Mouse (Mus musculus): Measurements from ENCODE around the gene Mical2. TPM values are rescaled to one million over a fixed set of nuclear protein-coding genes. Genes with fewer than 3 reads are reported as not detected.

Gene Mical2
- polyA plus RNA-seq, 2 experiments = 5.0 to 7.5 TPM

GRCm38 (mm10) chr7:112295426-112296221 is 70.0 kb downstream of the Mical2 start:
- no peak for ATAC-seq (ENCODE audit: low FRiP score, low read depth)
- 70% methylated on average over 8 of the region's 8 CpGs for WGBS
- no peak for DNase-seq (ENCODE audit: low spot score)
- H3K4me3 ChIP-seq (replicated peaks; ENCODE audit: low read length) = no peak overlapping the region
- H3K27ac ChIP-seq (replicated peaks; ENCODE audit: low read depth, low read length) = no peak overlapping the region
- H3K9me3 ChIP-seq (ENCODE audit: control insufficient read depth, low read length) = no peaks in the 10 kb centered on the region
- no peak overlapping the region for H3K4me2 ChIP-seq (replicated peaks; ENCODE audit: low read depth, low read length, severe bottlenecking)
- H3K36me3 ChIP-seq (ENCODE audit: control insufficient read depth, insufficient read depth, low read length) = no peaks in the 10 kb centered on the region
- H3K9ac ChIP-seq (ENCODE audit: low read depth, low read length, severe bottlenecking) = no peak overlapping the region
- no peak for TF ChIP-seq POLR2A (IDR thresholded peaks at IDR 0.05; ENCODE audit: borderline replicate concordance, extremely low read depth, insufficient read depth, insufficient read length)
- peaks cover 3% of the 10 kb centered on the region; the same call in 1 of the 2 replicates for H3K4me1 ChIP-seq (ENCODE audit: control insufficient read depth, insufficient read depth, low read length)
- no peaks in the 10 kb centered on the region for H3K27me3 ChIP-seq (ENCODE audit: control insufficient read depth, insufficient read depth, low read length)

- Histone ChIP-seq H3K4me1 (ENCODE audit: control insufficient read depth, insufficient read depth, low read length) (peaks cover 3% of the 10 kb centered on the region; the same call in 1 of the 2 replicates), H3K9me3 (ENCODE audit: control insufficient read depth, low read length) (no peaks in the 10 kb centered on the region), H3K27me3 (ENCODE audit: control insufficient read depth, insufficient read depth, low read length) (no peaks in the 10 kb centered on the region), H3K9ac (ENCODE audit: low read depth, low read length, severe bottlenecking) (no peak overlapping the region), H3K4me3 (replicated peaks; ENCODE audit: low read length) (no peak overlapping the region), H3K36me3 (ENCODE audit: control insufficient read depth, insufficient read depth, low read length) (no peaks in the 10 kb centered on the region), H3K4me2 (replicated peaks; ENCODE audit: low read depth, low read length, severe bottlenecking) (no peak overlapping the region), H3K27ac (replicated peaks; ENCODE audit: low read depth, low read length) (no peak overlapping the region)
- DNase-seq (ENCODE audit: low spot score) (no peak), ATAC-seq (ENCODE audit: low FRiP score, low read depth) (no peak)
- 70% methylated on average over 9 of the region's 9 CpGs for whole genome bisulfite sequencing
- no peak for TF ChIP-seq POLR2A (IDR thresholded peaks at IDR 0.05; ENCODE audit: borderline replicate concordance, extremely low read depth, insufficient read depth, insufficient read length)
Measured at GRCm38 (mm10) chr7:112298032-112298431, 72.4 kb downstream of the Mical2 start.

DNA sequence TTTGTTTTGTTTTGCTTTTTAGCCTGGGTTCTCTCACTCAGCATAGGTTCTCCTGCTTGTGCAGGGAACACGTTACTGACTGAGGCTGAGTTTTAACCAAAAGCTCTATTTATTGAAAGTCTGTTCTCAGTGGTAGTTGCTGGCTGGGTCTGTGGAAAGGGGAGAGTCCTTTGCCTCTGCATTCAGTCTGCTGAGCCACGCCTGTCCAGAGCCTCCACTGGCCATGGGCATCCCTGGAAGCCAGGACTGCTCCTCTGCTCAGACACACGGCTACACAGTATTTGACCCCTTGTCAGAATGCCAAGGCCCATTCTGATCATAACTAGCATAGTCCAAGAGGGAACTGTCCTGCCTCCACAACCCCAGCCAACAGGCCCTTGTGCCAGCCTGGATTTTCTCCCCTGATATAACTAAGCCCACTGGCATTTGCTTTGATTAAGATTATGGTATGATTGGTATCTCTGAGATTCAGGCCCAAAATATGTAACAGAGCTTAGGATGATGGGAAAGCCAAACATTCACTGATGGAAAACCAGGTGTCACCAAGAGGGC is 73.3 kb downstream of the Mical2 start:
- Histone ChIP-seq H3K27ac (replicated peaks; ENCODE audit: low read depth, low read length) (no peak overlapping the region), H3K4me3 (replicated peaks; ENCODE audit: low read length) (no peak overlapping the region), H3K9me3 (ENCODE audit: control insufficient read depth, low read length) (no peaks in the 10 kb centered on the region), H3K9ac (ENCODE audit: low read depth, low read length, severe bottlenecking) (peak overlapping the region; percentile 21; the same call in 1 of the 2 replicates), H3K27me3 (ENCODE audit: control insufficient read depth, insufficient read depth, low read length) (no peaks in the 10 kb centered on the region), H3K4me2 (replicated peaks; ENCODE audit: low read depth, low read length, severe bottlenecking) (no peak overlapping the region), H3K4me1 (ENCODE audit: control insufficient read depth, insufficient read depth, low read length) (peaks cover 5% of the 10 kb centered on the region; the same call in 1 of the 2 replicates), H3K36me3 (ENCODE audit: control insufficient read depth, insufficient read depth, low read length) (no peaks in the 10 kb centered on the region)
- WGBS = 71% methylated on average over 3 of the region's 3 CpGs
- DNase-seq (ENCODE audit: low spot score) = no peak
- TF ChIP-seq POLR2A (IDR thresholded peaks at IDR 0.05; ENCODE audit: borderline replicate concordance, extremely low read depth, insufficient read depth, insufficient read length) = no peak
- ATAC-seq (ENCODE audit: low FRiP score, low read depth) = no peak

DNA sequence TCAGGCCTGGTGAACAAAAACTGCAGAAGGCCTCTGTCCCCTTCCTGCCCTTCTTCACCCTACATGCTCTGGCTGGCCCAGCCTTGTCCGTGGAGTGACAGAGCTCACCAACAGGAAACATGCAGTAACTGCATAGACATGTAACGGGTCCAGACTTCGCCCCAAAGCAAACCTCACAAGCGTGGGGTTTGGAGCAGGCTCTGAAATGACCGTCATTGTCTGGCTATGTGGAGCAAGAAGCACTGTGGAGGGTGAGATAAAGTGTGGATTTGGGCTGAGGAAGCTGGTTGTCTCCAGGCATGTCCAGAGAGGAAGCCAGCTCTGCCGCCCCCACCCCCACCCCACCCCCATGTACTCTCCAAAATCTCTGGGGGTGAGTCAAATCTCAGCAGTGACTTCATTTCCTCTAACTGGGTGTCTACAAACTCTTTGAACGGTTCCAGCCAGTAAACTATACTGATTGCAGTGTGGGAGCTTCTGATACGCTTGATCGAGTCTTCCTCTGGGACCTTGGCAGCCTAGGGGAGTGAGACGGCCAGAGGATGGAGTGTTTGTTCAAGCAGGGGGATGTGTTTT is 74.0 kb downstream of the Mical2 start:
- Histone ChIP-seq H3K9ac (ENCODE audit: low read depth, low read length, severe bottlenecking) (no peak overlapping the region), H3K4me2 (replicated peaks; ENCODE audit: low read depth, low read length, severe bottlenecking) (no peak overlapping the region), H3K27me3 (ENCODE audit: control insufficient read depth, insufficient read depth, low read length) (no peaks in the 10 kb centered on the region), H3K36me3 (ENCODE audit: control insufficient read depth, insufficient read depth, low read length) (no peaks in the 10 kb centered on the region), H3K27ac (replicated peaks; ENCODE audit: low read depth, low read length) (no peak overlapping the region), H3K9me3 (ENCODE audit: control insufficient read depth, low read length) (no peaks in the 10 kb centered on the region), H3K4me1 (ENCODE audit: control insufficient read depth, insufficient read depth, low read length) (peaks cover 10% of the 10 kb centered on the region; the same call in 1 of the 2 replicates), H3K4me3 (replicated peaks; ENCODE audit: low read length) (no peak overlapping the region)
- 70% methylated on average over 10 of the region's 10 CpGs for WGBS
- DNase-seq (ENCODE audit: low spot score) = no peak
- no peak for ATAC-seq (ENCODE audit: low FRiP score, low read depth)
- TF ChIP-seq POLR2A (IDR thresholded peaks at IDR 0.05; ENCODE audit: borderline replicate concordance, extremely low read depth, insufficient read depth, insufficient read length) = no peak

DNA sequence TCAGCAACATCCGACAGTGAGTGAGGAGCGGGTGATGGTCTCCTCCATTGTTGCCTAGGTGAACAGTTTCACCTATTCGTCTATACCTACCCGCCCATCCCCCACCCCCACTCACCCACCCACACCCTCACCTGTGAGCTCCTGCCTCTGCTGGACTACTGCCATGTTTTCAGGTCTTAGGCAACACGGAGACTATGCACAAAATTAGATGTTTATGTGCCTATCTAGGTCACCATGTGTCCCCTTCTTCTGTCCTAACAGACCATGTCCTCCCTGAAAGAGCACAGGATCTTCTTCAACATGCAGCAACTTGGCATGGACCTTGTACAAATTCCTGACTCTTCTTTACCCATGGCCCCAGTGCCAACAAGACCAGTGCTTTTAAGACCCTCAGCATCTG is 74.5 kb downstream of the Mical2 start:
- DNase-seq (ENCODE audit: low spot score) (no peak), ATAC-seq (ENCODE audit: low FRiP score, low read depth) (no peak)
- Histone ChIP-seq H3K9me3 (ENCODE audit: control insufficient read depth, low read length) (no peaks in the 10 kb centered on the region), H3K27me3 (ENCODE audit: control insufficient read depth, insufficient read depth, low read length) (no peaks in the 10 kb centered on the region), H3K36me3 (ENCODE audit: control insufficient read depth, insufficient read depth, low read length) (no peaks in the 10 kb centered on the region), H3K4me2 (replicated peaks; ENCODE audit: low read depth, low read length, severe bottlenecking) (no peak overlapping the region), H3K4me3 (replicated peaks; ENCODE audit: low read length) (no peak overlapping the region), H3K9ac (ENCODE audit: low read depth, low read length, severe bottlenecking) (no peak overlapping the region), H3K27ac (replicated peaks; ENCODE audit: low read depth, low read length) (no peak overlapping the region), H3K4me1 (ENCODE audit: control insufficient read depth, insufficient read depth, low read length) (peaks cover 10% of the 10 kb centered on the region; the same call in 1 of the 2 replicates)
- 80% methylated on average over 5 of the region's 5 CpGs for WGBS
- no peak for TF ChIP-seq POLR2A (IDR thresholded peaks at IDR 0.05; ENCODE audit: borderline replicate concordance, extremely low read depth, insufficient read depth, insufficient read length)

All from limb, embryonic 14.5 days (tissue).